Mouse (Mus musculus) kidney, postnatal 10 days (tissue): Measurements from ENCODE around the gene Gdpd3.

Experiments
- DNase-seq: peaks from one replicate; pipeline ENCODE4 v3.0.0; 2021; ENCODE audit warnings: mixed read lengths

Gdpd3 gene

DNA sequence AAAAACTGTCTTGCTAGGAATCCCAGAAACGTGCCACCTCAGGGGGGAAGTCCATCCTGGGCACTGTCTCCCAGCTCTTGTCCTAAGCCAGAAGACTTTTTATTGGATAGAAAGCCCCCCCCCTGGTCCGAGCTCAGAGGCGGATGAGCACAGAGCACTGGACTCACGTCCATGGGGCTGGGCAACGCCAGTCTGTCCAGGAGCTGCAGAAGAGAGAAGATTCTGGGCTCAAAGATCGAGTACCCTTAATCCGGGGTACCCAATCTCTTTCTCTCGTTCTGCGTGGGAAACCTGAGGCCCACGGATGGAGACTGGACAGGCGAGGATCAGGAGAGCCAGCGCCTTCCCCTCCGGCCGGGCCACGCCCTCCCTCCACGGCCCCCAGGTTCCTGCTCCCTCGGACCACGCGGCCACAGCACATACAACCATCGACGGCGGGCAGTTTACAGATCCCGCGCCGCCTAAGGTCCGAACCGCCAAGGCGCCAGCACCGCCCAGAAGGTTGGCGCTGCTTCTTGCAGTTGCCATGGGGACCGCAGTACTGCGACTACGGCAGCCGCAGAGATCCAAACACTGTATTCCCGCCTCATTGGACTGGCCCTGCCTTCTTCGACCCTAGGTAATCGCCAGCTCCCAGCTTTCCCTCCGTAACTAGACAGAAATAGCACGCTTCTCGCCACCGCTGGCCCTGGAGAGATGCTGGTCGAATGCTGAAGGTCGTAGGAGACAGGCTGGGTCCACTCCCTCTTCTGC is 42.7 kb downstream of the Gdpd3 start:
- DNase-seq: peak; percentile 93

DNA sequence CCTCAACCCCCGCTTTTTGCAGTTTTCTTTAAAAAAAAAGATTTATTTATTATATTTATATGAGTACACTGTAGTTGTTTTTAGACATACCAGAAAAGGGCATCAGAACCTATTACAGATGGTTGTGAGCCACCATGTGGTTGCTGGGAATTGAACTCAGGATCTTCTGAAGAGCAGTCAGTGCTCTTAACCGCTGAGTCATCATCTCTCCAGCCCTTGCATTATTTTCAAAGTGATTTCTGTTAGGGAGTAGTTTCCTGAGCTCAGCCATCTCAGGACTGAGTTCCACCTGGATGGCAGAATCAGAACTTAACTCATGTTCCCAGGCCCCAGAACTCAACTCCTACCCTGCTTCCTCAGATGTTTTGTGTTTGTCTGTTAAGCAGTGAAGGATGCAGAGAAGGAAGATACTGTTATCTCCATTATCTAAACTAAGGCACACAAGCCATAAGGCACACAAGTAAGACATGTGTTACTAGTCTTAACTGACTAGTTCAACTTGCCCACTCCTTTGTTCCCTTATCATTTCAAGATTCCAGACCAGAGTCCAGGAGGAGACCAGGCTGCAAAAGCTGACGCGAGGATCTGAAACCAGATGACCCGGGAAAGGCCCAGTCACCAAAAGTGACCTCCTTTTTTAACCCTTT is 43.7 kb downstream of the Gdpd3 start:
- DNase-seq: no peak

DNA sequence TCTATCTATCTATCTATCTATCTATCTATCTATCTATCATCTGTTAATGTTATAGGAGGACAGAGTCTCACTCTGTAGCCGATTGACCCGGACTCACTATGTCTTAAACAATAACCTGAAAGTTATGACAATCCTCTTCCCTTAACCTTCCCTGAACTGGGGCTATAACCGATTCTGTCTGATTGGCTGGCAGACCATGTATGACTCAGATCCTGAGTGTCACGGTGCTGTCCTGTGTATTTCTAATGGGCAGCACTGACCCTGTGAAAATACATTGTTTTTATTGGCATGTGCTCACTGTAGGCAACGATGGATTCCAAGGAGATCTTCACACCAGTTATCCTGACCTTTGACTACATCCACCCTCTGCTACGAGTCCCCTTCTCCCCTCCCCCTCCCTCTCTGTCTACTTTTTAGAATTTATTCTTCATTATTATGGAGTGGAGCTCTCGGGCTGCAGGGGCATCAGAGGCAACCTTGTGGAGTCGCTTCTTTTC is 49.6 kb downstream of the Gdpd3 start:
- DNase-seq: no peak

DNA sequence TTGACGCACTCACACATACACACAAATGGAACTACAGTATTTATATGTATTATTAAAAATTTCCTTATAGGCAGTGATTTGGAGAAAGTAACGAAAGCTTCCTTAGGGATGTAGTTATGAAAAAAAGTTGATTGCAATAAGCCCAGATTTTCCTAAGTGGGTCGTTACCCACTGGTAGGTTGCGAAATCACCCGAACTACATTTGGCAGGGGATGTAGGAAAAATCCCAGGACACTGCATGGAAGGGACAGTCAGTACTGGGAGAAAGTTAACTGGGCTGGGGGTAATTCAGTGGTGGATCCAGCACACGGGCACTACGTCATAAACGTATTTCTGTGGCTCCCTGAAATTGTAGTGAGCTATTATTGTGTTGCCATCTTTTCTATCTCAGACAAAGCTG is 50.4 kb downstream of the Gdpd3 start:
- no peak for DNase-seq

DNA sequence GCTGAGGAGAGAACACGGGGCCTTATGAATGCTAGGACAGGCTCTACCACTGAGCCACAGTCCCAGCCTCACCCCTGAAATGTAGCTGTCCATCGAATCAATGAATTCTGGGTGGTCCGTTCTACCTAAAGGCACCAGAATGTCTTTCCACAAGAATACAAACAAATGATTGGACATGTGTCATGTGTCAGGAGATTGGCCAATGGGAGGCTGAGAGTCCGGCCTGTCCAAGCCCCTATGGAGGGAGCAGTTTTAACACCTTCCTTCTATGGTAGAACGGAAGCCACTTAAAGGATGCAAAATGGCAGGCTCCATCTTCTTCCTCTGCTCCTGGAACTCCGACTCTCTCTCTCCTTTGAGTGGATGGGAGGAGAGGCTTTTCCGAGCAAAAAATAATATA is 51.5 kb downstream of the Gdpd3 start:
- no peak for DNase-seq

DNA sequence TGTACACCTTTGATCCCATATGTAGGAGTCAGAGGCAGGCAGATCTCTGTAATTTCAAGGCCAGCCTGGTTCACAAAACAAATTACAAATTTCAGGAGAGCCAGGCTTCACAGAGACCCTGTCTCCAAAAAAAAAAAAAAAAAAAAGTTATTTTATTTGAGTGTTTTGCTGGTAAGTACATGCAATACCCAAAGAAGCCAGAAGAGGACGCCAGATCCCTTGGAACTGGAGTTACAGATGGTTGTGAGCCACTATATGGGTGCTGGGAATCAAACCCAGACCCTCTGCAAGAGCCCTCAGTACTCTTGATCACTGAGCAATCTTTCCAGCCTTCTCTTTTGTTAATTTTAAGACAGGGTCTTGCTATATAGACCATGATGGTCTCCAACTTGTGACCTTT is 52.7 kb downstream of the Gdpd3 start:
- no peak for DNase-seq

DNA sequence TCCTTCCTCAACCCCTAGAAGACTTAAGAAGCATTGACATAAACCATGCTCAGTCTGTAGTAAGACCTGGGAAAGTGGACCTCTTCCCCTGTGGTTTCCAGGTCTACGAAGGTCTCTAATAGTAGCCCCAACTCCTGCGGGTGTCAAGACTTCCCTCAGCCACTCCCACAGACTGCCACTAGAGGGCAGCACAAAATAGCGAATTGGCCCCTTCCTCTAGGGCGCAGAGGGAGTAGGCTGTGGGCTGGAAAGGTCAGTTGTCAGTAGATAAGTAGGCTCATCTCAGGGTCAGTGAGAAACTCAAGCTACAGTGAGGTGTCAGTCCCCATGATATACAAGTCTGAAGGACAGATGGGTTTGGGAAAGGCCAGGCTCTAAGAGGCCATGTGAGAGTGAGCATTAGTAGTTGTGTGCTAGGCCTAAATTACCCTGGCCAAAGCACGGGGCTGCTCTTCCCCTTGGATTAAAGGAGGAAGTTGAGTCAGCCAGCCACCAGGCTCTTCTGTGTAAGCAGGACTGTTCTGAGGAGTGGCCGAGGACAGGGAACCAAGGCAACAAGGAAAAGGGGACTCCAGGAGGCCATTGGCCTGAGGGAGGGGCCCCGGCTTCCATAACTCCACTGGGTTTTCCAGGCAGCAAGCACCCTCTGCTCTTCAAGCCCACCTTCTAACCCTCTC is 55.8 kb downstream of the Gdpd3 start:
- DNase-seq: peak; percentile 90

DNA sequence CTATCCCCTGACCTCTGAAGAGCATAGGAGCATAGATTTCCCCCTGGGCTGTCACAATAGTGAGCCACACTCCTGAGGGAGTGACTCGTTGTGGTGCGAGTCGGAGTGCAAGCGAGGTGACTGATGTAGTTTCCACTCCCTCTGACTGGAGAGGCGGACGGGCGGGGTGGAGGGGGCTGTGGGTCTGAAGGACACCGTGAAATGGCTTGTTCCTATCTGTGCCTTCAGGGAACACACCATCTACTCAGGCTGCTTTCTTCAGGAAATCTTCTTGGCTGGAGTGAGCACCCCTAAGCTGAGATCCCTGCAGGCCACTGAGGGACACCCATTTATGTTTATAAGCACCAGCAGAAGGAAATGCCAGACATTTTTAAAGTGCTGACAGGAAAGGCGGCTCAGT is 56.6 kb downstream of the Gdpd3 start:
- DNase-seq: no peak

DNA sequence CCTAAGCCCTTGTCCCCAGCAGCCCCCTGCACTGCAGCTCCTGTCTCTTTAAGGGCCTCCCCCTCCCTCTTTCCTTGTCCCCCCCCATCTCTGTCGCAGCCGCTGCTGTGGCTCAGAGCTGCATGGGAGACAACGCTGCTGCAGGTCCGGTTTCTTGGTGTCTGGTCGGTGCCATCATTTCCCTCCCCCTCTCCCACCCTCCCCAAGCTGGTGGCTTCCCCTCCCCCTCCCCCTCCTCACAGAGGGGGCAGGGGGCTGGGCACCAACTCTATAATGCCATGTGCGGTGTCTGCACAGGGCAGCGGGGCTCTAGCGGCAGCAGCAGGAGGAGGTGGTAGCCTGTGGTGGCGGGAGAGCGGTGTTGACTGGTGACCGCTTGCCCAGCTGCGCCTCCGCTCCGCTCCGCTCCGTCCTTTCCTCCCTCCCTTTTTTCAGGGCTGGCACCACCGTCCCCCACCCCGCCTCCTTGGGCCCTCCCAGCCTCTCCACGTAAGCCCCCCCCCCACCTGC is 57.1 kb downstream of the Gdpd3 start:
- no peak for DNase-seq

DNA sequence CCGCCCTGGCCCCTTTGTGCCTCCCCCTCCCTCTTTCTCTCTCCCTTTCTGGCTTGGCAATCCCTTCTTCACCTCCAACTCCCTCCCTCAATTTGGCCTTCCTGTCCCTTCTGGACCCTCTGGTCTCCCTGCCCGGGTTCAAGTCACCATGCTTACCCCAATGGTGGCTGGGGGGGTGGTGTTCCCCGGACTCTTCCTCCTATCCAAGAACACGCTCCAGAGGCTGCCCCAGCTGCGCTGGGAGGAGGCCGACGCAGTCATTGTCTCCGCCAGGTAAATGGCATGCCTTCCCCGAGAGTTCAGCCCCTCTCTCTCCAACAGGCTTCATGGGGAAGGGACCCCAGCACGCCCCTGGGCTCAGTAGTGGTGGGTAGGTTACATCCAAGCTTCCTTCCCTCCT is 57.8 kb downstream of the Gdpd3 start:
- DNase-seq: no peak
